Mouse (Mus musculus): Measurements from ENCODE around the gene Stfa2l1. TPM values are rescaled to one million over a fixed set of nuclear protein-coding genes. Genes with fewer than 3 reads are reported as not detected.

Stfa2l1 gene
- polyA plus RNA-seq (2017; shearing (Covaris generic)): not detected

GRCm38 (mm10) chr16:36156402-36156975, at the start of gene Stfa2l1:
Gene Stfa2l1 (plus strand): TSS chr16:36156811.

DNA sequence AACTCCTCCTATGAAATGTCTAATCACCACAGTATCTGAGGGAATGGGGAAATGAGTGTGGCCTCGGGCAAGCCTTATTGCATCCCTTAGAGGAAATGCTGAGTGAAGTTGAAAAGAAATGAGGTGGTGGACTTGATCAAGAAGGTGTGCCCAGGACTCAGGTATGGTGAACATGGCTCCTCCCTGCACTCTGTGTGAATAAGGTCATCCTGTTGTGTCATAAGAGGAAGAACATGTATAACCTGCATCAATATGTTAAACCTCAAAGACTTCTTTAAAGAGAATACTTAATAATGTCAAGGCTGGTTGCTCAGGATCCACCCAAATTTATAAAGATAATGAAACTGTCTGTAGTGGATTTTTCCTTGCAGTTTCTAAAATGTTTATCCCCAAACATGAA, 25.5 kb upstream of the Stfa2l1 start, which contains the start of gene Csta1:
Csta1 (minus strand) TSS at position 101 of the 400 bp plus-strand sequence.

GRCm38 (mm10) chr16:36183912-36184311, 27.3 kb downstream of the Stfa2l1 start, which contains the start of gene Gm5483:
Gene Gm5483 (plus strand): TSS chr16:36184212.

GRCm38 (mm10) chr16:36209967-36210453, 53.4 kb downstream of the Stfa2l1 start, which contains the start of gene Gm5416:
Gene Gm5416 (plus strand): TSS chr16:36210403.

Other genes with a start within 250 kb of the Stfa2l1 start
- gene Parp9, start 218.3 kb upstream of the Stfa2l1 start, polyA plus RNA-seq (2017; shearing (Covaris generic)): 36.1 TPM
- 21.9 TPM for gene Dtx3l, start 217.7 kb upstream of the Stfa2l1 start, polyA plus RNA-seq (2017; shearing (Covaris generic))
- gene Kpna1, start 178.1 kb upstream of the Stfa2l1 start, polyA plus RNA-seq (2017; shearing (Covaris generic)): 194 TPM
- 2.9 TPM for gene Wdr5b, start 115.6 kb upstream of the Stfa2l1 start, polyA plus RNA-seq (2017; shearing (Covaris generic))
- gene Fam162a, start 85.2 kb upstream of the Stfa2l1 start, polyA plus RNA-seq (2017; shearing (Covaris generic)): 63.6 TPM
- 29.6 TPM for gene Ccdc58, start 85.1 kb upstream of the Stfa2l1 start, polyA plus RNA-seq (2017; shearing (Covaris generic))
- gene Csta1, start 25.6 kb upstream of the Stfa2l1 start, polyA plus RNA-seq (2017; shearing (Covaris generic)): not detected
- gene Gm5483, start 27.4 kb downstream of the Stfa2l1 start, polyA plus RNA-seq (2017; shearing (Covaris generic)): not detected
- not detected for gene Gm5416, start 53.6 kb downstream of the Stfa2l1 start, polyA plus RNA-seq (2017; shearing (Covaris generic))
- gene 2010005H15Rik, start 64.7 kb downstream of the Stfa2l1 start, polyA plus RNA-seq (2017; shearing (Covaris generic)): not detected
- not detected for gene Stfa1, start 120.1 kb downstream of the Stfa2l1 start, polyA plus RNA-seq (2017; shearing (Covaris generic))
- not detected for gene BC117090, start 177.5 kb downstream of the Stfa2l1 start, polyA plus RNA-seq (2017; shearing (Covaris generic))
- not detected for gene BC100530, start 210.9 kb downstream of the Stfa2l1 start, polyA plus RNA-seq (2017; shearing (Covaris generic))